Mouse (Mus musculus) small intestine, adult 2 months (tissue): ENCODE measurements around the gene Rrh.

Experiments used
- CTCF ChIP-seq: fragments of 200-500 bp; IDR thresholded peaks from 2 replicates; pipeline ENCODE4 v1.5.1; 2012; ENCODE audit warnings: low read depth, mild to moderate bottlenecking, control low read depth, inconsistent platforms, low read length, moderate library complexity, mixed read lengths; ENCODE audit not compliant: insufficient replicate concordance, insufficient read length; ENCODE audit errors: extremely low read depth
- POLR2A ChIP-seq: fragments of 200-500 bp; IDR thresholded peaks from 2 replicates; pipeline ENCODE4 v1.6.1; 2012; ENCODE audit warnings: low read depth, mild to moderate bottlenecking, control low read depth, inconsistent platforms, low read length, moderate library complexity

- TF ChIP-seq POLR2A (no peak), CTCF (no peak)
Measured at GRCm38 (mm10) chr3:129836965-129837364, 14.6 kb upstream of the Rrh start.
